Mouse (Mus musculus) heart, embryonic 14.5 days (tissue): ENCODE measurements around the gene Btbd35f13. TPM values are rescaled to one million over a fixed set of nuclear protein-coding genes. Genes with fewer than 3 reads are reported as not detected.
"Not testable (repeated sequence)": the region's sequence is repeated elsewhere in the genome, so short reads cannot be mapped to it uniquely, and the experiment has no call there.

ENCODE experiments used
- ATAC-seq: fragments of 200-750 bp; cut with Nextera tagmentation; 2 replicates; pipeline ENCODE4 v1.8.0; 2017; ENCODE audit warnings: low read depth, moderate TSS enrichment; ENCODE audit not compliant: insufficient number of reproducible peaks, insufficient read depth, low FRiP score
- H3K27ac ChIP-seq, 2 experiments: fragments of 200-500 bp in 1 of 2; fragments of 300-500 bp in 1 of 2; sonication (generic) in 1 of 2; replicated peaks in 1 of 2; 2 replicates each; pipeline ENCODE4 v1.5.1; 2012 to 2014; ENCODE audit warnings: low read depth in 2 of 2, low read length in 2 of 2, control low read depth in 1 of 2, mild to moderate bottlenecking in 1 of 2, mixed read lengths in 1 of 2; ENCODE audit not compliant: control insufficient read depth in 1 of 2, insufficient read depth in 1 of 2
- H3K27me3 ChIP-seq: fragments of 300-500 bp; sonication (generic); 2 replicates; pipeline ENCODE4 v1.6.1; 2014; ENCODE audit warnings: mild to moderate bottlenecking, low read length, control low read depth; ENCODE audit not compliant: control insufficient read depth, insufficient read depth
- H3K36me3 ChIP-seq: fragments of 300-500 bp; sonication (generic); 2 replicates; pipeline ENCODE4 v1.6.1; 2014; ENCODE audit warnings: mild to moderate bottlenecking, control low read depth, low read length, mixed read lengths; ENCODE audit not compliant: control insufficient read depth, insufficient read depth
- H3K4me1 ChIP-seq, 2 experiments: fragments of 200-500 bp in 1 of 2; fragments of 300-500 bp in 1 of 2; sonication (generic) in 1 of 2; 2 replicates each; pipeline ENCODE4 v1.6.1; 2012 to 2014; ENCODE audit warnings: low read length in 2 of 2, control low read depth in 1 of 2, mixed read lengths in 1 of 2; ENCODE audit not compliant: control insufficient read depth in 2 of 2, insufficient read depth in 2 of 2
- H3K4me2 ChIP-seq: fragments of 300-500 bp; sonication (generic); 2 replicates; pipeline ENCODE4 v1.6.1; 2014; ENCODE audit warnings: mild to moderate bottlenecking, low read length
- H3K4me3 ChIP-seq, 2 experiments: fragments of 200-500 bp in 1 of 2; fragments of 300-500 bp in 1 of 2; sonication (generic) in 1 of 2; 2 replicates each; pipeline ENCODE4 v1.5.1; 2012 to 2014; ENCODE audit warnings: low read length in 2 of 2, mild to moderate bottlenecking in 2 of 2, control low read depth in 1 of 2, low read depth in 1 of 2, moderate library complexity in 1 of 2; ENCODE audit not compliant: control insufficient read depth in 1 of 2, insufficient read depth in 1 of 2
- H3K9ac ChIP-seq: fragments of 300-500 bp; sonication (generic); 2 replicates; pipeline ENCODE4 v1.6.1; 2014; ENCODE audit warnings: mild to moderate bottlenecking, low read length
- H3K9me3 ChIP-seq: fragments of 300-500 bp; sonication (generic); 2 replicates; pipeline ENCODE4 v1.6.1; 2016; ENCODE audit warnings: low read length, control low read depth; ENCODE audit not compliant: control insufficient read depth
- WGBS: fragments of 180-500 bp; shearing (Covaris S2); extraction: QIAGEN DNeasy Blood & Tissue Kit; methylation state at CpG from one replicate; pipeline ENCODE4 v1.1.7; 2014; 5-methylcytosine and 5-hydroxymethylcytosine counted together
- polyA plus RNA-seq: library from polyadenylated mRNA; unstranded; fragments of >200 nt; fragmentation: Nextera tagmentation; extraction: Ambion mirVana; gene quantifications from 2 replicates; pipeline ENCODE4 v1.2.1, GENCODE M21; 2014

The Btbd35f13 gene
- polyA plus RNA-seq: not detected in 2 replicates

DNA sequence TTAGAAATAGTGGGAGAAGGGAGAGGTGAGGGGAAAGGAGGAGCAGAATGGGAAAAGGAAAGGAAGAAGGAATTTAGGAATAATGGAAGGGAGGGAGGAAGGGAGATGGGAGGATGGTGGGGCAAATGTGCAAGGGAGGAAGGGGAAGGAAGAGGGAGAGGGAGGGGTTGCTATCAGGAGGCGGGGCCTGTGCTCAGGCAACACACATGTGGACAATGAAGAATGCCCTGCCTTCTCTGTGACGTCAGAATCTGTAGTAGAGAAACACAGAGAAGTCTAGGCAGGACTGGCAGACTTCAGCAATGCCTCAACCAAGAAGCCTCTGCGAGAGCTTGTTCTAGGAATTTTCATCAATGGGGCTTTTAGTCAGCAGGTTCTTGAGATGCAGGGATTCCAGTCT lies at the start of gene Btbd35f13:
Gene Btbd35f13, plus strand, starts transcription at position 301 of the 400 bp plus-strand sequence.
- not testable (repeated sequence) for H3K27me3 ChIP-seq, H3K4me3 ChIP-seq, H3K9me3 ChIP-seq, H3K27ac ChIP-seq, H3K36me3 ChIP-seq, H3K4me1 ChIP-seq, H3K9ac ChIP-seq, ATAC-seq, H3K4me2 ChIP-seq
- 54% methylated on average over 2 of the region's 3 CpGs for WGBS

DNA sequence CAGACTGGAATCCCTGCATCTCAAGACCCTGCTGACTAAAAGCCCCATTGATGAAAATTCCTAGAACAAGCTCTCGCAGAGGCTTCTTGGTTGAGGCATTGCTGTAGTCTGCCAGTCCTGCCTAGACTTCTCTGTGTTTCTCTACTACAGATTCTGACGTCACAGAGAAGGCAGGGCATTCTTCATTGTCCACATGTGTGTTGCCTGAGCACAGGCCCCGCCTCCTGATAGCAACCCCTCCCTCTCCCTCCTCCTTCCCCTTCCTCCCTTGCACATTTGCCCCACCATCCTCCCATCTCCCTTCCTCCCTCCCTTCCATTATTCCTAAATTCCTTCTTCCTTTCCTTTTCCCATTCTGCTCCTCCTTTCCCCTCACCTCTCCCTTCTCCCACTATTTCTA lies 45.3 kb downstream of the Btbd35f13 start, which contains the start of gene Btbd35f14:
Gene Btbd35f14, minus strand, starts transcription at position 101 of the 400 bp plus-strand sequence.
- H3K4me2 ChIP-seq, H3K9me3 ChIP-seq: not testable (repeated sequence)
- WGBS: no CpG with 5 or more reads among the region's 3 CpGs

More for the DNA sequence above, 45.3 kb downstream of the Btbd35f13 start, which contains the start of gene Btbd35f14:
- not testable (repeated sequence) for H3K36me3 ChIP-seq, H3K4me1 ChIP-seq, H3K27me3 ChIP-seq, ATAC-seq, H3K27ac ChIP-seq, H3K9ac ChIP-seq, H3K4me3 ChIP-seq

Other genes with a start within 250 kb of the Btbd35f13 start
- gene Btbd35f15, start 79.9 kb upstream of the Btbd35f13 start, polyA plus RNA-seq: not detected in 2 replicates
- gene Btbd35f14, start 45.2 kb downstream of the Btbd35f13 start, polyA plus RNA-seq: not detected in 2 replicates